ENCODE assay signal across 18 mouse cellular contexts in genomic region chr3:36201098-36201497, GRCm38 (mm10). TPM values are rescaled to one million over a fixed set of nuclear protein-coding genes. Genes with fewer than 3 reads are reported as not detected.
"Had no signal": no experiment of that assay in that cellular context is flagged by ENCODE, and none has a peak within 500 bp of the region (broad histone marks: within the 10 kb centered on the region; RNA-seq: fewer than 3 reads in every experiment).

No protein-coding gene starts in this region.

- H3K4me2 ChIP-seq: lung, embryonic 14.5 days; neural tube, embryonic 13.5 days; stomach, embryonic 15.5 days had no signal

- H3K36me3 ChIP-seq: midbrain, embryonic 10.5 days; neural tube, embryonic 13.5 days; stomach, embryonic 15.5 days had no signal

- H3K9ac ChIP-seq: liver, embryonic 14.5 days; lung, embryonic 14.5 days; neural tube, embryonic 13.5 days; stomach, embryonic 15.5 days had no signal

- DNase-seq: lung, adult 18-20 months; lung, embryonic 14.5 days; lung, postnatal 10 days; lung, postnatal 4 days; midbrain, embryonic 14.5 days; right cerebral cortex, postnatal 14 days; thymus, adult 2 months; thymus, postnatal 25 days; thymus, postnatal 4 days had no signal

- H3K27me3 ChIP-seq: neural tube, embryonic 13.5 days; stomach, embryonic 15.5 days had no signal

- H3K27ac ChIP-seq: liver, embryonic 14.5 days; midbrain, embryonic 10.5 days; neural tube, embryonic 13.5 days; stomach, embryonic 15.5 days; stomach, postnatal 0 days had no signal

- H3K9me3 ChIP-seq: midbrain, embryonic 10.5 days; neural tube, embryonic 13.5 days; stomach, embryonic 15.5 days had no signal

- H3K4me3 ChIP-seq: midbrain, embryonic 10.5 days; myocyte; neural tube, embryonic 13.5 days; stomach, embryonic 15.5 days had no signal

- H3K4me1 ChIP-seq: midbrain, embryonic 10.5 days; neural tube, embryonic 13.5 days; stomach, embryonic 15.5 days had no signal

RNA-seq across cellular contexts. Expression of gene Qrfpr, which starts 21.0 kb away (rescaled TPM):
- polyA plus RNA-seq: liver, embryonic 14.5 days; liver, embryonic 16.5 days; midbrain, embryonic 10.5 days; myocyte; neural tube, embryonic 11.5 days; stomach, postnatal 0 days; testis, adult 2 months had no signal
